Mouse (Mus musculus) cerebellum, adult 2 months (tissue): ENCODE results near the gene Pus3. TPM values are rescaled to one million over a fixed set of nuclear protein-coding genes. Genes with fewer than 3 reads are reported as not detected.

Experiments
- DNase-seq, 2 experiments: peaks; one replicate each; pipeline ENCODE4 v3.0.0; 2021
- H3K27ac ChIP-seq: fragments of 200-500 bp; 2 replicates; pipeline ENCODE4 v1.5.1; 2012; ENCODE audit warnings: low read length, control low read depth, inconsistent platforms; ENCODE audit not compliant: insufficient read depth
- H3K27me3 ChIP-seq: fragments of 200-500 bp; 2 replicates; pipeline ENCODE4 v1.6.1; 2012; ENCODE audit warnings: inconsistent platforms, mild to moderate bottlenecking, low read length, moderate library complexity; ENCODE audit not compliant: control insufficient read depth, insufficient read depth
- H3K4me1 ChIP-seq: fragments of 200-500 bp; 2 replicates; pipeline ENCODE4 v1.6.1; 2011; ENCODE audit warnings: low read length; ENCODE audit not compliant: control insufficient read depth, insufficient read depth
- H3K4me3 ChIP-seq: fragments of 200-500 bp; replicated peaks from 2 replicates; pipeline ENCODE3; 2011; ENCODE audit warnings: mild to moderate bottlenecking, low read depth, low read length, control low read depth; ENCODE audit not compliant: insufficient read depth
- CTCF ChIP-seq: fragments of 200-500 bp; IDR thresholded peaks from 2 replicates; pipeline ENCODE4 v1.5.1; 2011; ENCODE audit warnings: low read depth, mild to moderate bottlenecking, control low read depth, low read length, moderate library complexity, borderline replicate concordance; ENCODE audit not compliant: insufficient read depth
- POLR2A ChIP-seq: fragments of 200-500 bp; IDR thresholded peaks from 2 replicates; pipeline ENCODE4 v1.6.1; 2011; ENCODE audit warnings: low read length, control low read depth, borderline replicate concordance; ENCODE audit not compliant: insufficient read depth
- WGBS: fragments of 180-500 bp; shearing (Covaris S2); methylation state at CpG from one replicate; pipeline ENCODE4 v1.1.7; 2018; 5-methylcytosine and 5-hydroxymethylcytosine counted together
- polyA plus RNA-seq: library from polyadenylated mRNA; depleted of rRNA; stranded (reverse); fragments of >200 nt; gene quantifications from 2 replicates; pipeline ENCODE4 v1.2.3, GENCODE M21; 2012

Gene Pus3
- polyA plus RNA-seq, 1 experiment = 13.1 TPM

GRCm38 (mm10) chr9:35522821-35523515 lies 35.4 kb upstream of the Pus3 start:
- Histone ChIP-seq H3K4me1 (no peaks in the 10 kb centered on the region), H3K27ac (no peak overlapping the region), H3K4me3 (no peak overlapping the region), H3K27me3 (no peaks in the 10 kb centered on the region)
- 95% methylated on average over 1 of the region's 1 CpGs for WGBS
- TF ChIP-seq CTCF (no peak), POLR2A (no peak)
- no peak for DNase-seq

- TF ChIP-seq CTCF (no peak), POLR2A (no peak)
- Histone ChIP-seq H3K27ac (no peak overlapping the region), H3K4me1 (no peaks in the 10 kb centered on the region), H3K27me3 (no peaks in the 10 kb centered on the region), H3K4me3 (no peak overlapping the region)
- 10% methylated on average over 5 of the region's 5 CpGs for WGBS
- peak; percentile 43 to 68 for DNase-seq
Observed at GRCm38 (mm10) chr9:35523541-35523940, 34.9 kb upstream of the Pus3 start.

- Histone ChIP-seq H3K27ac (no peak overlapping the region), H3K4me1 (no peaks in the 10 kb centered on the region), H3K4me3 (no peak overlapping the region), H3K27me3 (no peaks in the 10 kb centered on the region)
- TF ChIP-seq POLR2A (no peak), CTCF (peak; percentile 89)
- WGBS = 7% methylated on average over 7 of the region's 7 CpGs
- peak; percentile 78 for DNase-seq
Observed at GRCm38 (mm10) chr9:35523941-35524411, 34.4 kb upstream of the Pus3 start.

- DNase-seq = no peak
- 81% methylated on average over 3 of the region's 3 CpGs for WGBS
- Histone ChIP-seq H3K27ac (no peak overlapping the region), H3K27me3 (no peaks in the 10 kb centered on the region), H3K4me3 (no peak overlapping the region), H3K4me1 (no peaks in the 10 kb centered on the region)
- no peak for TF ChIP-seq CTCF
- no peak for TF ChIP-seq POLR2A
Observed at GRCm38 (mm10) chr9:35529141-35529540, 29.3 kb upstream of the Pus3 start.

DNA sequence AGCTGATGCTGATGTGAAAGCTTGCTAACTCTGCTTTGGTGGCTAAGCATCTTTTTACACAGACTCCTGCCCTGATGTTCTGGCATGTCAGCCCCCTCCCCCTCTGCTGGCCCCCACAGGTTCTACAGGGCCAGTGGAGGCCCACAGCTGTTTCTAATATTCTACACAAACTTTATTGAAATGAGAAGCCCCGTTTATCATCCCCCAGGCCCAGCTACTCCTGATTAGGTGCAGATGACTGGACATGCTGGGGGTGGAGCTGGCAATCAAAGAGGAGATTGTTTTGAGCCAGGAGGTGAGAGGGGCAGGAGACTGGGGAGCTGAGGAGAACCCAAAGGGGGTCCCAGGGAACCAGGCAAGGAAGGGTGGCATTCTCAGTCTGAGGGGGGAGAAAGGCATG lies 28.6 kb upstream of the Pus3 start:
- DNase-seq = no peak
- no peak overlapping the region for H3K4me3 ChIP-seq
- TF ChIP-seq POLR2A (no peak), CTCF (no peak)
- no peak overlapping the region for H3K27ac ChIP-seq
- 6% methylated on average over 1 of the region's 1 CpGs for WGBS
- H3K4me1 ChIP-seq = no peaks in the 10 kb centered on the region
- H3K27me3 ChIP-seq = no peaks in the 10 kb centered on the region

- DNase-seq = no peak
- no peak overlapping the region for H3K27ac ChIP-seq
- no peak overlapping the region for H3K4me3 ChIP-seq
- no peak for TF ChIP-seq POLR2A
- no peak for TF ChIP-seq CTCF
- 77% methylated on average over 9 of the region's 9 CpGs for WGBS
- H3K4me1 ChIP-seq = no peaks in the 10 kb centered on the region
- H3K27me3 ChIP-seq = no peaks in the 10 kb centered on the region
Observed at GRCm38 (mm10) chr9:35533266-35533665, 25.1 kb upstream of the Pus3 start.

- H3K4me1 ChIP-seq = 0 out of 2 replicates have a peak, but pooled peaks cover 3% of the 10 kb centered on the region
- no peak overlapping the region for H3K27ac ChIP-seq
- WGBS = 13% methylated on average over 2 of the region's 2 CpGs
- TF ChIP-seq CTCF (peak; percentile 88), POLR2A (no peak)
- DNase-seq = peak; percentile 50 to 57
- no peak overlapping the region for H3K4me3 ChIP-seq
- H3K27me3 ChIP-seq = no peaks in the 10 kb centered on the region
Observed at GRCm38 (mm10) chr9:35535110-35535509, 23.3 kb upstream of the Pus3 start.

DNA sequence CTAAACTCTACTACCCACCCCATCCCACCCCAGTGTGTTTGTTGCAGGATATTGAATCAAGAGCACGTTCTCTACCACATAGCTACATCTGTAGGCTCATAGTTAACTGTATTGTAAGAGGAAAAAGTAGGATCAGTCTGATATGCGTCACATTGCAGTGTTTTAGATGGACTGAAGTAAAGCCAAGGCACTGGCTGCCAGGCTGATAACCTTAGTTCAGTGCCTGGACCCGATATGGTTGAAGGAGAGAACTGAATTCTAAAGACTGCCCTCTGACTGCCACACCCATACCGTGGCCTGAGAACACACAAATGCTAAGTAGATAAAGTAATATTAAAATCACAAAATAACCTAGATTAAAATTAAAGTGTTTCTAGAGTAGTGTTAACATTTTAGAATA lies 22.5 kb upstream of the Pus3 start:
- Histone ChIP-seq H3K27ac (no peak overlapping the region), H3K4me1 (0 out of 2 replicates have a peak, but pooled peaks cover 3% of the 10 kb centered on the region), H3K27me3 (no peaks in the 10 kb centered on the region), H3K4me3 (no peak overlapping the region)
- TF ChIP-seq CTCF = no peak
- no peak for TF ChIP-seq POLR2A
- no peak for DNase-seq
- WGBS = 85% methylated on average over 4 of the region's 4 CpGs
